Mouse (Mus musculus) heart, postnatal 36 days (tissue): ENCODE measurements at regions not wholly inside any gene's neighbourhood (a gene's known extent, or its start where the extent isn't known, plus 50 kb on each side); places are given as distances from the start of the nearest gene placed in this dataset.
A peak's percentile ranks its signal among the peaks of the same experiment; 100 is the strongest.
"Not testable (repeated sequence)": the region's sequence is repeated elsewhere in the genome, so short reads cannot be mapped to it uniquely, and the experiment has no call there.

Source experiments
- DNase-seq, 2 experiments: peaks; one replicate each; pipeline ENCODE4 v3.0.0; 2021 to 2022
- intact Hi-C: fragments of 180-260 bp; cut with DNase I; formaldehyde crosslinking; loops from one replicate; pipeline ENCODE4 v1.15.1; 2025

GRCm38 (mm10) chr6:37691976-37692644 is 162.1 kb downstream of the Akr1d1 start:
- intact Hi-C loops = no loop called here
- no peak for DNase-seq

- DNase-seq = no peak
- intact Hi-C loops = no loop called here
These were observed 162.8 kb downstream of the Akr1d1 start for GRCm38 (mm10) chr6:37692758-37693157.

- intact Hi-C loops = no loop called here
- no peak for DNase-seq
These were observed 166.1 kb downstream of the Akr1d1 start for GRCm38 (mm10) chr6:37696074-37696473.

GRCm38 (mm10) chr6:37703946-37704345 is 166.7 kb upstream of the Trim24 start:
- DNase-seq = no peak
- intact Hi-C loops = no loop called here

GRCm38 (mm10) chr6:37705733-37706145 is 164.9 kb upstream of the Trim24 start:
- no peak for DNase-seq
- intact Hi-C loops = no loop called here

GRCm38 (mm10) chr6:37707671-37708070 is 162.9 kb upstream of the Trim24 start:
- DNase-seq, intact Hi-C loops: not testable (repeated sequence)

- intact Hi-C loops = no loop called here
- no peak for DNase-seq
These were observed 158.8 kb upstream of the Trim24 start for GRCm38 (mm10) chr6:37711766-37712165.

- no peak for DNase-seq
These were observed 157.2 kb upstream of the Trim24 start for GRCm38 (mm10) chr6:37713411-37713810.

GRCm38 (mm10) chr6:37714223-37714928 is 156.2 kb upstream of the Trim24 start:
- intact Hi-C loops = no loop called here
- DNase-seq = no peak

More at GRCm38 (mm10) chr6:37713411-37713810, 157.2 kb upstream of the Trim24 start:
- intact Hi-C loops = no loop called here

- no peak for DNase-seq
- intact Hi-C loops = no loop called here
These were observed 148.9 kb upstream of the Trim24 start for GRCm38 (mm10) chr6:37721736-37722135.

GRCm38 (mm10) chr6:37723337-37723736 is 147.3 kb upstream of the Trim24 start:
- peak; percentile 16 to 25 for DNase-seq
- intact Hi-C loops = no loop called here

GRCm38 (mm10) chr6:37724240-37724639 is 146.4 kb upstream of the Trim24 start:
- intact Hi-C loops = no loop called here
- no peak for DNase-seq

GRCm38 (mm10) chr6:37728621-37729020 is 142.0 kb upstream of the Trim24 start:
- DNase-seq = no peak
- intact Hi-C loops = no loop called here

- intact Hi-C loops = no loop called here
- no peak for DNase-seq
These were observed 141.4 kb upstream of the Trim24 start for GRCm38 (mm10) chr6:37729165-37729564.

GRCm38 (mm10) chr6:37730500-37731239 is 139.9 kb upstream of the Trim24 start:
- intact Hi-C loops = loop anchor here (5.0 kb wide), 2 partner anchors 137 to 138 kb away; no protein-coding TSS in a partner anchor
- DNase-seq = no peak

GRCm38 (mm10) chr6:37732385-37732784 is 138.2 kb upstream of the Trim24 start:
- intact Hi-C loops = loop anchor here (5.0 kb wide), 2 partner anchors 135 to 140 kb away; no protein-coding TSS in a partner anchor
- peak; percentile 77 for DNase-seq

GRCm38 (mm10) chr6:37735288-37735961 is 135.2 kb upstream of the Trim24 start:
- intact Hi-C loops = no loop called here
- DNase-seq = peak; percentile 19 to 32

- DNase-seq = peak in 1 of 2 experiments; percentile 21
These were observed 134.7 kb upstream of the Trim24 start for GRCm38 (mm10) chr6:37735962-37736297.

GRCm38 (mm10) chr6:37740982-37741889 is 129.4 kb upstream of the Trim24 start:
- DNase-seq = no peak
- intact Hi-C loops = loop anchor here (5.0 kb wide), 1 partner anchor 46 kb away; no protein-coding TSS in a partner anchor

More at GRCm38 (mm10) chr6:37735962-37736297, 134.7 kb upstream of the Trim24 start:
- intact Hi-C loops = no loop called here

- DNase-seq = not testable (repeated sequence)
- intact Hi-C loops = loop anchor here (5.0 kb wide), 1 partner anchor 45 kb away; no protein-coding TSS in a partner anchor
These were observed 128.7 kb upstream of the Trim24 start for GRCm38 (mm10) chr6:37741916-37742315.
